ENCODE assay signal across 12 mouse cellular contexts in genomic region chr11:108269516-108269915, GRCm38 (mm10).
DNase-seq lines count a peak whose midpoint lies in the region; ATAC-seq and TF ChIP-seq lines count a peak whose summit lies in the region.
"Had no signal": no experiment of that assay in that cellular context is flagged by ENCODE, and none has a peak within 500 bp of the region (broad histone marks: within the 10 kb centered on the region; RNA-seq: fewer than 3 reads in every experiment).

No protein-coding gene starts in this region.

- peak overlapping the region; percentile 38; the same call in 1 of the 2 replicates for H3K27ac ChIP-seq in forebrain, embryonic 12.5 days
- H3K27ac ChIP-seq in forebrain, embryonic 16.5 days (ENCODE audit: low read length) = no peak overlapping the region
- H3K27ac ChIP-seq in kidney, postnatal 0 days = peak overlapping the region; percentile 2; the same call in 1 of the 2 replicates
- peak overlapping the region; percentile 38 for H3K27ac ChIP-seq in hindbrain, embryonic 14.5 days
- peak overlapping the region; percentile 32; the same call in 1 of the 2 replicates for H3K27ac ChIP-seq in midbrain, postnatal 0 days (ENCODE audit: low read depth, low read length)

- no peak overlapping the region for H3K9ac ChIP-seq in forebrain, embryonic 12.5 days
- no peak overlapping the region for H3K9ac ChIP-seq in forebrain, embryonic 16.5 days (replicated peaks; ENCODE audit: low read depth, low read length)
- H3K9ac ChIP-seq in kidney, postnatal 0 days (ENCODE audit: low read depth, low read length) = no peak overlapping the region
- H3K9ac ChIP-seq in hindbrain, embryonic 14.5 days = no peak overlapping the region
- no peak overlapping the region for H3K9ac ChIP-seq in midbrain, postnatal 0 days (replicated peaks; ENCODE audit: low read length, poor library complexity, severe bottlenecking)

- TF ChIP-seq CTCF in kidney, postnatal 0 days (IDR thresholded peaks at IDR 0.05; ENCODE audit: low read depth) = no peak
- no peak for TF ChIP-seq CTCF in midbrain, postnatal 0 days (IDR thresholded peaks at IDR 0.05)

- H3K4me2 ChIP-seq in forebrain, embryonic 12.5 days = peak overlapping the region; percentile 16; the same call in 1 of the 2 replicates
- H3K4me2 ChIP-seq in forebrain, embryonic 16.5 days (ENCODE audit: low read length) = no peak overlapping the region
- H3K4me2 ChIP-seq in kidney, postnatal 0 days (ENCODE audit: low read length) = no peak overlapping the region
- no peak overlapping the region for H3K4me2 ChIP-seq in hindbrain, embryonic 14.5 days (replicated peaks)
- H3K4me2 ChIP-seq in midbrain, postnatal 0 days (ENCODE audit: low read depth, low read length, poor library complexity, severe bottlenecking) = no peak overlapping the region

- H3K9me3 ChIP-seq in forebrain, embryonic 12.5 days = no peaks in the 10 kb centered on the region
- H3K9me3 ChIP-seq in forebrain, embryonic 16.5 days (ENCODE audit: control insufficient read depth, low read length) = no peaks in the 10 kb centered on the region
- no peaks in the 10 kb centered on the region for H3K9me3 ChIP-seq in kidney, postnatal 0 days (replicated peaks; ENCODE audit: low read length)
- no peaks in the 10 kb centered on the region for H3K9me3 ChIP-seq in hindbrain, embryonic 14.5 days (ENCODE audit: control insufficient read depth, low read length)
- H3K9me3 ChIP-seq in midbrain, postnatal 0 days (ENCODE audit: low read length) = no peaks in the 10 kb centered on the region

- no peaks in the 10 kb centered on the region for H3K36me3 ChIP-seq in forebrain, embryonic 12.5 days (replicated peaks)
- no peaks in the 10 kb centered on the region for H3K36me3 ChIP-seq in forebrain, embryonic 16.5 days (ENCODE audit: control insufficient read depth, insufficient read depth)
- no peaks in the 10 kb centered on the region for H3K36me3 ChIP-seq in kidney, postnatal 0 days (ENCODE audit: insufficient read depth, low read length)
- no peaks in the 10 kb centered on the region for H3K36me3 ChIP-seq in hindbrain, embryonic 14.5 days (replicated peaks; ENCODE audit: control insufficient read depth, insufficient read depth)
- H3K36me3 ChIP-seq in midbrain, postnatal 0 days (ENCODE audit: insufficient read depth, low read length) = no peaks in the 10 kb centered on the region
- H3K36me3 ChIP-seq: G1E had no signal

- peaks cover 37% of the 10 kb centered on the region for H3K4me1 ChIP-seq in forebrain, embryonic 12.5 days
- peaks cover 32% of the 10 kb centered on the region for H3K4me1 ChIP-seq in forebrain, embryonic 16.5 days (replicated peaks; ENCODE audit: control insufficient read depth, insufficient read depth, low read length)
- H3K4me1 ChIP-seq in kidney, postnatal 0 days (replicated peaks; ENCODE audit: insufficient read depth, low read length) = peaks cover 37% of the 10 kb centered on the region
- H3K4me1 ChIP-seq in hindbrain, embryonic 14.5 days (replicated peaks; ENCODE audit: control insufficient read depth, insufficient read depth, low read length) = peaks cover 35% of the 10 kb centered on the region
- H3K4me1 ChIP-seq in midbrain, postnatal 0 days (ENCODE audit: insufficient read depth, low read length) = peaks cover 17% of the 10 kb centered on the region

- no peak for ATAC-seq in forebrain, embryonic 12.5 days (ENCODE audit: low FRiP score)
- ATAC-seq in forebrain, embryonic 16.5 days = no peak
- ATAC-seq in kidney, postnatal 0 days (replicated peaks; ENCODE audit: low FRiP score, low read depth) = no peak
- no peak for ATAC-seq in hindbrain, embryonic 14.5 days (ENCODE audit: low FRiP score)
- no peak for ATAC-seq in midbrain, postnatal 0 days (ENCODE audit: low FRiP score)

- H3K4me3 ChIP-seq in forebrain, embryonic 12.5 days (replicated peaks) = no peak overlapping the region
- H3K4me3 ChIP-seq in forebrain, embryonic 16.5 days (replicated peaks; ENCODE audit: low read length) = no peak overlapping the region
- no peak overlapping the region for H3K4me3 ChIP-seq in kidney, postnatal 0 days (replicated peaks; ENCODE audit: low read depth, low read length)
- H3K4me3 ChIP-seq in hindbrain, embryonic 14.5 days (replicated peaks; ENCODE audit: low read length) = no peak overlapping the region
- no peak overlapping the region for H3K4me3 ChIP-seq in midbrain, postnatal 0 days (ENCODE audit: low read depth, low read length)

- 51% methylated on average over 7 of the region's 7 CpGs for WGBS in forebrain, embryonic 12.5 days
- 42% methylated on average over 7 of the region's 7 CpGs for WGBS in forebrain, embryonic 16.5 days
- 60% methylated on average over 7 of the region's 7 CpGs for WGBS in kidney, postnatal 0 days
- 34% methylated on average over 7 of the region's 7 CpGs for WGBS in hindbrain, embryonic 14.5 days
- WGBS in midbrain, postnatal 0 days = 43% methylated on average over 7 of the region's 7 CpGs

- no peak for DNase-seq in kidney, postnatal 0 days (ENCODE audit: low spot score)
- DNase-seq in kidney, postnatal 4 days = no peak
- DNase-seq in hindbrain, embryonic 14.5 days (ENCODE audit: low spot score) = no peak
- DNase-seq in midbrain, postnatal 0 days (ENCODE audit: low spot score) = peak; percentile 17
- no peak for DNase-seq in cerebellum, postnatal 4 days (ENCODE audit: low spot score in 2 of 2)
- no peak for DNase-seq in frontal cortex, adult 2 months (ENCODE audit: extremely low spot score in 1 of 2, low spot score in 1 of 2)
- DNase-seq: embryo, embryonic 11 days; gastrocnemius, postnatal 36 days; kidney, adult 8-10 months had no signal

- peaks cover 27% of the 10 kb centered on the region for H3K27me3 ChIP-seq in forebrain, embryonic 12.5 days
- H3K27me3 ChIP-seq in forebrain, embryonic 16.5 days (replicated peaks; ENCODE audit: control insufficient read depth, insufficient read depth, low read length) = no peaks in the 10 kb centered on the region
- no peaks in the 10 kb centered on the region for H3K27me3 ChIP-seq in kidney, postnatal 0 days (ENCODE audit: insufficient read depth, low read length)
- H3K27me3 ChIP-seq in hindbrain, embryonic 14.5 days (ENCODE audit: control insufficient read depth, insufficient read depth, low read length) = no peaks in the 10 kb centered on the region
- no peaks in the 10 kb centered on the region for H3K27me3 ChIP-seq in midbrain, postnatal 0 days (ENCODE audit: insufficient read depth, low read length)
